Mouse (Mus musculus) forelimb bud, embryonic 11.5 days (tissue): ENCODE data around the gene Hsd11b1.
"Not testable (repeated sequence)": the region's sequence is repeated elsewhere in the genome, so short reads cannot be mapped to it uniquely, and the experiment has no call there.

Experiments used
- DNase-seq: peaks from one replicate; pipeline ENCODE4 v3.0.0-alpha.2; 2012; ENCODE audit warnings: low read depth, low spot score

The Hsd11b1 gene

GRCm38 (mm10) chr1:193263955-193264598, at the start of gene Hsd11b1:
Hsd11b1 (minus strand) TSS chr1:193264075.
- DNase-seq = no peak

- no peak for DNase-seq
Observed at GRCm38 (mm10) chr1:193311596-193311995, 47.7 kb upstream of the Hsd11b1 start.

- no peak for DNase-seq
Observed at GRCm38 (mm10) chr1:193310519-193311085, 46.7 kb upstream of the Hsd11b1 start.

- DNase-seq = no peak
Observed at GRCm38 (mm10) chr1:193309785-193310518, 46.1 kb upstream of the Hsd11b1 start.

GRCm38 (mm10) chr1:193306832-193307231, 43.0 kb upstream of the Hsd11b1 start:
- DNase-seq = no peak

- no peak for DNase-seq
Observed at GRCm38 (mm10) chr1:193305386-193305785, 41.5 kb upstream of the Hsd11b1 start.

- DNase-seq = no peak
Observed at GRCm38 (mm10) chr1:193303096-193303495, 39.2 kb upstream of the Hsd11b1 start.

- DNase-seq = no peak
Observed at GRCm38 (mm10) chr1:193302093-193302405, 38.2 kb upstream of the Hsd11b1 start.

- no peak for DNase-seq
Observed at GRCm38 (mm10) chr1:193301216-193302092, 37.6 kb upstream of the Hsd11b1 start.

GRCm38 (mm10) chr1:193299995-193300394, 36.1 kb upstream of the Hsd11b1 start:
- DNase-seq = no peak

- no peak for DNase-seq
Observed at GRCm38 (mm10) chr1:193298141-193298765, 34.4 kb upstream of the Hsd11b1 start.

- no peak for DNase-seq
Observed at GRCm38 (mm10) chr1:193295920-193296319, 32.0 kb upstream of the Hsd11b1 start.

- no peak for DNase-seq
Observed at GRCm38 (mm10) chr1:193293926-193294325, 30.1 kb upstream of the Hsd11b1 start.

GRCm38 (mm10) chr1:193293039-193293438, 29.2 kb upstream of the Hsd11b1 start:
- no peak for DNase-seq

GRCm38 (mm10) chr1:193290686-193291085, 26.8 kb upstream of the Hsd11b1 start:
- no peak for DNase-seq

GRCm38 (mm10) chr1:193289914-193290313, 26.0 kb upstream of the Hsd11b1 start:
- no peak for DNase-seq

- no peak for DNase-seq
Observed at GRCm38 (mm10) chr1:193289076-193289475, 25.2 kb upstream of the Hsd11b1 start.

GRCm38 (mm10) chr1:193287578-193287977, 23.7 kb upstream of the Hsd11b1 start:
- DNase-seq = no peak

- not testable (repeated sequence) for DNase-seq
Observed at GRCm38 (mm10) chr1:193285766-193286325, 22.0 kb upstream of the Hsd11b1 start.

- DNase-seq = no peak
Observed at GRCm38 (mm10) chr1:193284228-193284779, 20.4 kb upstream of the Hsd11b1 start.

- DNase-seq = no peak
Observed at GRCm38 (mm10) chr1:193281344-193281743, 17.5 kb upstream of the Hsd11b1 start.
